Mouse (Mus musculus): ENCODE data around the gene Dennd2a. TPM values are rescaled to one million over a fixed set of nuclear protein-coding genes. Genes with fewer than 3 reads are reported as not detected.

The Dennd2a gene
- total RNA-seq, 2 experiments from 2014 or later = 0.13 to 0.15 TPM

DNA sequence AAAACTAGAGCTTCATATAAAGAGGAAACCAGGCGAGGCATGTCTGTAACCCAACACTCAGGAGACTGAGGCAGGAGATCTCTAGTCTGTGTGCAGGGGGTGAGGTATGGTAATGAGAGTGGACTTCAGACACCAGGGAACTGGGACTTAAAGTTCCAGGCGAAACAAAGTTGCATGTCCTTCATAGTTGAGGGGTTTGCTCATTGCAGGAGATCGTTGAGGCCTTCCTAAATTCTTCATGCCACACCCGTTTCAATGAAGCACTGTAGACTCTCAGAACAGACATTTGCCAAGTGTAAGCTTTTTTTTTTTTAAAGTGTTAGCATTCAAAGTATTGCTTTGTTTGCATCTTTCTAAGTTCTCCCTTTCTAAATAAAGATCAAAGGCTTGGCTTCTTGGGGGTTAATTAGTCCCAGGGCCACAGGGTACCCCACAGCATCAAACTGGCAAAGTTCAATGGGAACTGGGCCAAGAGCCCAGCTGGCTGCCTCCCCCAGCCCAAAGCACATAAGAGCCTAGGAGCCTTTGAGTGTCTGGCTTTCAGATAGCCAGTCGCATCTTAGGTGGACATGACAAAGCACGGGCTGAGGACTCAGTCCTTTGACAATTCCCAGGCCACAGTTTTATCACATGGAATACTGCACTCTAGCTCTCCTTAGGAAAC lies 1.7 kb upstream of the Dennd2a start:
- no peak for ATAC-seq (replicated peaks; ENCODE audit: poor library complexity, severe bottlenecking)

DNA sequence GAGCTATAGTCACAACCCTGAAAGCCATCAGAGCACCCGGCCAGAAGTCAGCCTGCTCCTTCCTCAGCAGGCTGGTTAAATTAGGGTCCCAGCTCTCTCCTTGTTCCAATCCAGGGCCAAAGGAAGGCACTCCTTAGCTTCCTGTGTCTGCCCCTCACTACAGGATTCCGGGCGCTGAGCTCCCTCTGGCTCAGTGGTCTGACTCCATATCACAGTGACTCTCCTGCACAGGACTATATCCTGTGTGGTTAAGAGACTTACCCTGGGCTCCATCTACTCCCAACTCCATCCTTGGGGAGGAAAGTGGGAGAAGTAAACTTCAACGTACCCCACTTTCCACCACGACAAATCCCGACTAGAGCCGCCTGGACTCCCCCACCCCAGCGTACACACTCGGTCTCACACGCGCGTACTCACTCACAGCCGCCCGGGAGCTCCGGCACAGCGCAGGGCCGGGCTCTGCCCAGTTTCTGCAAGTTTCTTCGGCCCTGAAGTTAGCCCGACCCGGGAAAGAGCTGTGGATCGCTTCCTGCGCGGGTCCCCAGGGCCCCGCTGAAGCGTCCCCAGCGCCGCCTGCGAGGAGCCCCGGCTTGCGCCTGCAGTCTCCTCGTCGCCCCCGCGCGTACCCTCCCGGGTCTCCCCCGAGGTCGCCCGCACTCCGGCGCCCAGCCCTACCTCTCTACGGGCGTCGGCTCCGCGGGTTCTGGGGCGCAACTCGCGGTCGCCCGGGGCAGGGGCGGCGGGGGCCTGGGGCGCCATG lies 587 bp downstream of the Dennd2a start:
- ATAC-seq (replicated peaks; ENCODE audit: poor library complexity, severe bottlenecking) = peak; percentile 30; the same call in 1 of the 2 replicates

DNA sequence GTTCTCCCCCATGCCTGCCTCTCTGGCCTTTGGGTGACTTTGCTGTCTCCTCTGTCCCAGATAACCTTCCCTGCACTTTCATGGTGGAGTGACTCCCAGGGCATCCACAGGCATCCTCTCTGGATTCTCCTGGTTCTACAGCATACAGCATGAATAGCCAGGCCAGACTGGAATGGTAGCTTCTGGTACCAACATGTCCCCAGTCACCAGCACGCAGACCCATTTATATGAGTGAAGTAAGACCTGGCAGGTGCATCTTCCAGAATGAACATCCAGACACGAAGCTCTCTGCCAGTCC lies 2.1 kb downstream of the Dennd2a start:
- ATAC-seq (replicated peaks; ENCODE audit: poor library complexity, severe bottlenecking) = no peak

DNA sequence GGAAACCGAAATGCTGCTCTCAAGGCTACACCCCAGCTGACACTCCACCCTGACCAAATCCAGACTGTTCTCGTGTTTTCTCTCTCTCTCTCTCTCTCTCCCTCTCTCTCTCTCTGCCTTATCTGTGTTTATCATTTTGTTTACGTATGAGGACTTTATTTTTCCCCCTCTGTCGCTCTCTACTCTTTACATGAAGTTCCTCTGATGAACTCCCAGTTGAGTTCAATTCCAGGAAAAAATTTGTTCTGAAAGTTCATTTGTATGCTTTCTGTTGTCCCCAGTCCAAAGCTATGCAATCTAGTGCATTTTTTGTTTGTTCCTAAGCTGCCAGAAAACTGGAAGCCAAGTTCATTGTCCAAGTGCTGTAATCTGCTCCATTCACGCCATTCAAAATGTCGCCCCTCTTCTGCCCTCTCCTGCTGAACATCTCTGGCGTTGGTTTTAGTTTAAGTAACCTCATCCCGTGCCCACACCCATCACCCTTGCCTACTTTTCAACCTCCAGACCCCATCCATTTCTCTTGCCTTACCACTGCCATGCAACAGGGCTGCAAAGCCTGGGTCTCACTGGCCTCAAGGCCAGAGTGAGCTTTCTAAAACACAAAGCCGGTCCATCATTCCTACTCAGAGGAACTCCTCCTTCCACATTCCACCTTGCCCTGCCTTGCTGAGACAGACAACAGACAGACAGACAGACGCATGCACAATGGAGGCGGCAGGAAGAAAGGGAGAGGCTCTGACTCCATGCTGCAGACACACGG lies 2.6 kb downstream of the Dennd2a start:
- ATAC-seq (replicated peaks; ENCODE audit: poor library complexity, severe bottlenecking) = no peak

DNA sequence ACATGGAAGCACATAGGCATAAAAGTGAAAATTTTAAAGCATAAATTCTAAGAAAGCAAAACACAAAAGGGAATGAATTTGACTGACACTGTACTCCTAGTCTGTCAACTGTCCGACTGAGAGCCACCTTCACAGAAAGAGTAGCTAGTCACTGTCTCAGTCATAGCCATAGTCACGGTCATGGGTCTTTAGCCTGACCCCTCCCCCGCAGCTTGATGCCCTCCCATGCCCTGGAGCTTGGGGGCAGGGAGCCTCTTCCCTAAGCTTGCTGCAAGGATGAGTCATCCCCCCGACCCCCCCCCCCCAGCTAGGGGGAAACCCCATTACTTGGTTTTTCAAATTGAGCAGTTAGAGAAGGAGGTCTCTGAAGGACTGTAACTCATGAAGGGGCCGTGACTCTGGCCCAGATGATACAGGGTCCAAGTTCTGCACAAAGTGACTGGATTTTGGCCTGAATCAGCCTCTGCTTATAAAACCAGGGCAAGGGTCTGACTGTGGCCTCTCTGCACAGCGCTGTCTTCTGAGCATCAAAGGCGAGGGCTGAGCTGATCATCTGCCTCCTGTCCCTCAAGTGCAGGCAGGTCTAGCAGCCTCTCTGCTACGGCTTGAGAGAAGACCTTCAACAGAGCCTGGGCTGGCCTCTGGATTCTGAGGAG lies 5.6 kb downstream of the Dennd2a start:
- ATAC-seq (replicated peaks; ENCODE audit: poor library complexity, severe bottlenecking) = peak; percentile 89

DNA sequence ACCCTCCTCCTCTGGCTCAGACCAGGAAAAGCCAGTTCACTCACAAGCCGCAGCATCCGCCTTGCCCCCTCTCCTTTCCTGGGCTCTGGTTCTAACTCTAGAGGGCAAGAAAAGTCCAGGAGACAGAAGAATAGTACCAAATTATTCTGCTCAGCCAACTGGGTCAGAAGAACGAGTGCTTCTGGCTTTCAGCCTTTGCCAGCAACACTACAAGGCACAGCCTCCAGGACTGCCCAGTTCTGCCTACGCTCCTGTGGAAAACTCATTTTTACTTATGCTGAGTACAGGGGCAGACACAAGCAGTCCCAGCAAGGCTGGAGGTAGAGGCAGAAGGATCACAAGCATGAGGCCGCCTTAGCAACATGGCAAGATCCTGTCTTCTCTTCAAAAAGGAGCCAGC lies 9.6 kb downstream of the Dennd2a start:
- no peak for ATAC-seq (replicated peaks; ENCODE audit: poor library complexity, severe bottlenecking)

DNA sequence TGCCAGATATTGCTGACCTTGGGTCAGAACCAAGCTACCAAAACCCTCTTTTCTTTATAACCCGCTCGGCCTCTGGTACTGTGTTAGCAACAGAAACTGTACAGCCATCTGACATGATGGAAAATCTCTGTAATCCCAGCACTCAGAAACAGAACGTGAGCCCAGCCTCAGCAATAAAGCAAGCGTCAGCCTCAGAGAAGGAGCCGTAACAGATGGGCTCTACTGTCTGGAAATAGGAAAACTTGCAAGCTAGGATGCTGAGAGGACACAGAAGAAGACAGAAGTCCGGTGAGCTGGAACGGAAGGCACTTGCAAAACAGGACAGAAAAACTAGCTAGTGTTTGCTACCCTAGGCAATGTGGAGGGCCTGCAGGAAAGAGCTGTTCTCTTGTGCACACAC lies 12.2 kb downstream of the Dennd2a start:
- no peak for ATAC-seq (replicated peaks; ENCODE audit: poor library complexity, severe bottlenecking)

DNA sequence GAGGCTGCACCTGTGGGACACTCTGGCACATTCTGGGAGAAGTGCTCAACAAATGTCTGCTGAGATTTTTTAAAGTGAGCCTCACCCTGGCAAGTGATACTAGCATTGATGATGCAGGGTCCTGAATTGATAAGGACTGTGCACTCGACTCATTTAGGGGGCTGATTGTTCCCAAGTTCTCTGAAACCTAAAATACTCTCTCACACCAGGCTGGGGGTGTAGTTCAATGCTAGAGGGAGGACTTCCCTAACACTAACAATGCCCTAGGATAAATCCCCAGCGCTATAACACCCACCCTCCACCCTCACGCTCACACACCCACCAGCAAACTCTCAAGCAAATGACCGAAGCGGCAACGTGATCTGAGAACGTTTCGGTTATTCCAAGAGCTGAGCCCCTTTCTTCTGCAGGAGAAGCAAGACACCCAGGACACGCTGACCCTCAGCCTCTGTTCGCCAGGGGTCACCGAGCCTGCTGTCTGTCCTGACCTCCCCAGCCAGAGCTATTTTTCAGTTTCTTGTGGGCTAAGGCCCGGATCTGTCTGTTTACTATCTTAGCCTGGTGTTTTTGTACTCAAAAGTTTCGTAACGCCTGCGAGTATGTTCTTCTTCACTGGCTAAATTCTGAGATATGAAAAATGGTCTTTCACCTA lies 13.8 kb downstream of the Dennd2a start:
- no peak for ATAC-seq (replicated peaks; ENCODE audit: poor library complexity, severe bottlenecking)

DNA sequence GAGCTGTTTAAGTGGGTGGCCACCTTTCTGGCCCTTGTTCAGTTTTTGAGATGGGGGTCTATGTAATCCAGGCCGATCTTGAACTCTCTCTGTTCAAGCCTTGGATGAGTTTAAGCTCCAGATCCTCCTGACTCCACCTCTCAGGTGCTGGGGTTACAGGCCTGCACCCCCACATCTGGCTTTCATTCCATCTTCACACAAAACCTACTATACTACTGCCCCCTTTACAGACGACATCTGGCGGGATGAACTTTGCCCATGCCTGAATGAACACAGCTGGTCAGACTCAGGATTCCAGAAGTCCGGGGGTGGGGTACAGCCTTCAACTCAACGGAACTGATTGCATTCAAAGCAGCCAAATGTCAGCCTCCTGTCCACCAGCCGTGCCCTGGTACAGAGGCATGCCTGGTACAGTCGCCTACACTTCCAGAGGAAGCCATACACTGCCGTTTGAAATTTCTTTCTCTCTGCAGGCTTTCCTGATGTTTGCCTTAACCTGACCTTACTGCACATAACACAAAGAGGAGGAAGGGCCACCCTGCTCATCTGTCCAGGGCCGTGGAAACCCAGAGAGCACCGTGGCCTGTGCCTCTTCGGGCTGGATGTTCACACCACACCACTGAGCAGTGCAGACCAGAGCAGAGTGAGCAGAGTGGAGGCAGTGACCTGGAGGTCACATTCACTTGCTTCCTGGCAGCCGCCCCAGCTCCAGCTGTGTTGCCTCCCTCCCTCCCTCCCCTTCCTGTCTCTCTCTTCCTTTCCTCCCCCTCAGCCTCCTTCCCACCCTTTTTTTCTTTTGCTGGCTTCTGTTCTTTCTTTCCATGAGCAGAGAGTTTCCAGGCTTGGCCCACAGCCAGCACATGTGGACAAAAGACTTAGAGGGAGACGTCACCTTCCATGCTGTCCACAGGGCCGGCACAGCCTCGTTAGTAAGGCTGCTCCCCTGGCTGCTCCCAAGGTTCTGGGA lies 14.8 kb downstream of the Dennd2a start:
- no peak for ATAC-seq (replicated peaks; ENCODE audit: poor library complexity, severe bottlenecking)

DNA sequence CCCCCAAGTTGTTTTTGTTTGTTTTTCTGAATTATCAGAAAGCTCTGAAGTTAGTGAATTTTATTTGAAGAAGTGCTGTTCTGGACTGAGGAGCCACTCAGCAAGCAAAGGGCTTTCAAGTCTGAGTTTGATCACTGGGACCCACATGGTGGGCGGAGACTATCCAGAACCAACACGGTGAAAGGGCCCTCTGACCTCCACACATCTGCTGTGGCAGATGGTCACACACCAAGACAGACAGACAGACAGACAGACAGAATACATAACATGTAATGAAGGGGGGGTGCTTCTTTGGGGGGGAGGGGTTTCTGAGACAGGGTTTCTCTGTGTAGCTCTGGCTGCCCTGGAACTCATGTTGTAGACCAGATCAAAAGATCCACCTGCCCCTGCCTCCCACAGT lies 17.1 kb downstream of the Dennd2a start:
- ATAC-seq (replicated peaks; ENCODE audit: poor library complexity, severe bottlenecking) = no peak

DNA sequence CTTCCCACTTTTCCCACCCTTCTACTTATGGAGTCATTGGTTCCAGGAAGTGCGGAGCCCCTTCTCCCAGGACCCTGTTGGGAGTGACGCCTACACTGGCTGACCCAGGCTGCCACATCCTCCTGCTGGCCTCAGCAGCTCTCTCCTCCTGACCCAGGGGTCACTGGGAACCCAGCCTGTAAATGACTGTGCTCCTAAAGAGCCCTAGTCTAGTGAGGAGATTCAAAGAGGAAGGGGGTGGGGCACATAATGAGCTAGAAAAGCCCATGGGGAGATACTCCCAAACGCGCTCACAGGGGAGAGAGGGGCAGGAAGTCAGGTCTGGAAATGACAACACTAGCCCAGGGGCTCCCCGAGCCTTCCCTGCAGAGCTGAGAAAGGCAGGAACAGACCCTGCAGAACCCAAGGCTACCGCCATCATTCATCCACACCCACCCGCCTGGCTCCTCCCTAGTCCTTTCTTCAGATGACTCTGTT lies 17.9 kb downstream of the Dennd2a start:
- peak; percentile 26 for ATAC-seq (replicated peaks; ENCODE audit: poor library complexity, severe bottlenecking)

DNA sequence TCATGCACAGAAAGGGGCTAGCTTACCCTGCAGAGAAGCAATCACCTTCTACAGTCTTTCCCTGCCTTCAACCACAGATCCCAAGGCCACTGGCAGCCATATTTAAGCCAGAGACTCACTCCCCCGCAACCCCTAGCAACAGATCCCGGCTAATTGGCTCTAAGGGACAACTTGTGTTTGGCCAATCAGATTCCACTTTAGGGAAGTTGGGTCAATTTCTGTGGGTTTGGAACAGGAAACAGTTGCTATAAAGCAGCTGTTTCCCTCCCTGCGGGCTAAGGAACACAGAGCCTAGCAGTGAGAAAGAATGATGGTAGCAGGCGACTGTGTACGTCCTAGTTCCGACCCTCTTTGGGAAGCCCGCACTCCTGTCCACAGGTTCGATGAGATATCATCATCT lies 19.4 kb downstream of the Dennd2a start:
- peak; percentile 94 for ATAC-seq (replicated peaks; ENCODE audit: poor library complexity, severe bottlenecking)

DNA sequence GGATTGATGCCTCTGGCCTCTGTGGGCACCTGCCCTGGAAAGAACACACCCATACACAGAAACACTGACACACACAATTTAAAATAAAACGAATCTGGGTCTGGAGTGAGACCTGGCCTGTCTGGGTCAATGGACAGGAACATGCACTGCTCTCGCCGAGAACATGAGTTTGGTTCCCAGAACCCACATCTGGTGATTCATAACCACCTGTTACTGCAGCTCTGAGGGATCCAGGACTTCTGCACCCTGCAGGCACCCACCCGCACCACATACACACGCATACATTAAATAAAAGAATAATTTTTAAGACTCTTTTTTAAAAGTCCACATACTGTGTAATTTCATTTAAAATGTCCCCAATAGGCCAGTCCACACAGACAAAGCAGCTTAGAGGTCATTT lies 20.4 kb downstream of the Dennd2a start:
- ATAC-seq (replicated peaks; ENCODE audit: poor library complexity, severe bottlenecking) = no peak

DNA sequence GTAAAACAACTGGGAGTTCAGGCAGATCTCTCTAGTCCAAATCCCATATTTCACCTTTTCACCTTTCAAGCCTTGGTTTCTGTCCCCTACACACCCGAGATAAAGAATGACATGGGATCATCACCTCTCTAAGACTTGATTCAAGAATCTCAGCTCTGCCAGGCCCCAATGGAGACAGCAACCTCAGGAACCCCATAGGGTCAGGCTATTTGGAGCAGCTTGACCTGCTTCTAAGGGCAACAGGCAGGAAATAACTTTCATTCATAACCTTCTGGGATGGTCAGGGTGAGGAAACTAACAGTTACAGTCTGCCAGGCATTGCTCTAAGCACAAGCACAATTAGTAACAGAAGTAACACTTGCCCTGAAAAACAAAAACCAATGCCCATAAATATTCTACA lies 21.0 kb downstream of the Dennd2a start:
- no peak for ATAC-seq (replicated peaks; ENCODE audit: poor library complexity, severe bottlenecking)

DNA sequence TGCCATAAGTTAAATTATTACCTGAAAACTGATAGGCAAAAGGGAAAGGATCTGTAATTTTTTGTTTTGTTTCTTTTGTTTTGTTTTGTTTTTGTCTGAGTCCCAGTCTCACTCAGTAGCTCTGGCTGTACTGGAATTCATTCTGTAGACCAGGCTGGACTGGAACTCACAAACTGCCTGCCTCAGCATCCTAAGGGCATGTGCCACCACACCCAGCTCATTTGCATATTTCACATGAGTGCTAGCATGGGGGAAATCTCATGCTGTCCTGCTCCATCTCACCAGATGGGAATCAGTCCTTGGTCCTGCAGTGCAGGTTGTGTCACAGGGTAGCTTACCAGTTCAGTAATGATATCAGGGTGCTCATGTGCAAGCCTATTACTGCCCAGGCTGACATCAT lies 22.7 kb downstream of the Dennd2a start:
- no peak for ATAC-seq (replicated peaks; ENCODE audit: poor library complexity, severe bottlenecking)

DNA sequence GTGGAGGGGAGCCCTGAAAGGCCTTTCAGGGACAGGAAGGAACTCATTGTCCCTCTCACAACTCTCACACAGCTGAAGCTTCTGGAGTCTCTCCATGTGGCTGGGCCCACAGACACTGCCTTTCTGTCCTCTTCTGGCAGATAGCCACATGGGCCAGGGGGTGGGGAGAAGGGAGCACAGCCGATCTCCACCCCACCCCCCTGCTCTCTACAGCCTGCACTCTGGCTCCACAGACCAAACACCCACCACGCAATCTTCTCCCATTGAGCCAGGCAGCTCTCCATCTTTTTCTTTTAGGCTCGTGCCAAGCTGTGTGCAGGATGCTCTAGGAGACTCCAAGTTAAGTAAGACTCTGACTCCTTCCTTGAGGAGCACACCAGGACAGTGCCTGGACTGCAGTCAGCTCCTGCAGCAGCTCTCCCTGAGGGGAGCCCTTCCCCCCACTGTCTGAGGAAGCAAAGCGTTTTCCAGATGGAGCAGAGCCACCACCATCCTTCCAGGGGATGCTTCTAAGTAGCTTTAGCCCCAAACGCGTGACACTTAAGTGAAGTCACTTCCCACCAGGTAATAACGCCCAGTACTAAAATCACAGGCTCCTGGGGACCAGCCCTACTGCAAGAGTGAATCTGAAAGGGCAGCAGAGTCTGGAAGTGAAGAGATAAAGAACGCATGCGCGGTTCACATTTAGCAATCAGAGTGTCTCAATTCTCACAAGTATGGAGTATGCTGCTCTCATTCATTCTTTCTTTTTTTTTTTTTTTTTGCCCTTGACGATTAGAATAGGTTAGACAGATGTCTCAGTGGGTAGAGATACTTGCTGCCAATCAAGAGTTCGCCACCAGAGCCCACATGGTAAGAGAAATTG lies 28.8 kb downstream of the Dennd2a start:
- no peak for ATAC-seq (replicated peaks; ENCODE audit: poor library complexity, severe bottlenecking)

DNA sequence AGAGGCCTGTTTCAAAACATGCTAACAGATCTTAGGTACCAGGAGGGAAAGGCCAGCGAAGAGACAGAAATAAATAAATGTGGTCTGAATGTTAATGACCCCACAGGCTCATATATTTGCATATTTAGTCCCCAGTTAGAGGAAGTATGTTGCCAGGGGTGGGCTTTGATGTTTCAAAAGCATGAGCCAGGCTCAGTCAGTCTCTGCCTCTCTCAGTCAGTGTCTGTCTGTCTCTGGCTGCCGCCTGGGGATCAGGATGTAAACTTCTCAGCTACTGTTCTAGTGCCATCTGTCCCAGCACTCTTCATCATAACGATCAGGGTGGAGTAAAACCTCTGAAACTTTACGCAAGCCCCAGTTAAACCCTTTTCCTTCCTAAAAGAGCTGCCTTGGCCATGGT lies 29.9 kb downstream of the Dennd2a start:
- peak; percentile 79 for ATAC-seq (replicated peaks; ENCODE audit: poor library complexity, severe bottlenecking)

DNA sequence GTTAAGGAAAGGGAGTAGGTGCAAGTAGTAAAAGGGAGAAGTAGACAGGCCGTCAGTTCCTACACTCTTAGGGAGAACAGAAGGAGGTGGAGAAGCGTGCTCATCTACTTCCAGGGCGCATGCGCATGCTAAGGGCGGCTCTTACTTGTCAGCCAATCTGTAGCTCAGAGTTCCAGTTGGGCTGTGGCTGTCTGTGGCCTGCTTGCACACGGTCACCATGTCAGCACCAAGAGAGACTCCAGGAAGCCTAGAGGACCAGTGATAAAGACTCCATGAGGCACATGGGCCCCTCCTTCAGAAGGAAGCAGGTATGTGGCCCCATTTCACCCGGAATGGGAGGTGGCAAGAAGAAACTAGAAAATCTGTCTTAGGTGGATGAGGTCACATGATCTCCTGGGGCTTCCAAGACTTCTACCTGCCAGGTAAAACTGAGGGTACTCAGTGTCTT lies 30.3 kb downstream of the Dennd2a start:
- ATAC-seq (replicated peaks; ENCODE audit: poor library complexity, severe bottlenecking) = peak; percentile 27

Measured in granulocyte monocyte progenitor cell, adult 5-6 weeks (primary cell).